Mouse (Mus musculus) kidney, adult 2 months (tissue): ENCODE results near the gene Arhgef17. TPM values are rescaled to one million over a fixed set of nuclear protein-coding genes. Genes with fewer than 3 reads are reported as not detected.

Source experiments
- DNase-seq: peaks from one replicate; pipeline ENCODE4 v3.0.0; 2021
- H3K27ac ChIP-seq: fragments of 200-500 bp; 2 replicates; pipeline ENCODE4 v1.5.1; 2012; ENCODE audit warnings: low read depth, low read length, control low read depth, inconsistent platforms; ENCODE audit not compliant: insufficient read depth
- H3K27me3 ChIP-seq: fragments of 200-500 bp; replicated peaks from 2 replicates; pipeline ENCODE4 v1.6.1; 2012; ENCODE audit warnings: mild to moderate bottlenecking, moderate library complexity, low read length, inconsistent platforms; ENCODE audit not compliant: control insufficient read depth, insufficient read depth
- H3K36me3 ChIP-seq: fragments of 200-500 bp; 2 replicates; pipeline ENCODE4 v1.6.1; 2012; ENCODE audit warnings: mild to moderate bottlenecking, moderate library complexity, low read length, inconsistent platforms; ENCODE audit not compliant: control insufficient read depth, insufficient read depth
- H3K4me1 ChIP-seq: fragments of 200-500 bp; 2 replicates; pipeline ENCODE4 v1.6.1; 2011; ENCODE audit warnings: low read length; ENCODE audit not compliant: control insufficient read depth, insufficient read depth
- H3K4me3 ChIP-seq: fragments of 200-500 bp; 2 replicates; pipeline ENCODE4 v1.5.1; 2011; ENCODE audit warnings: mild to moderate bottlenecking, low read depth, low read length, control low read depth; ENCODE audit not compliant: insufficient read depth
- CTCF ChIP-seq: fragments of 200-500 bp; conservative IDR thresholded peaks from 2 replicates; pipeline ENCODE4 v1.5.1; 2011; ENCODE audit warnings: low read depth, mild to moderate bottlenecking, control low read depth, low read length, moderate library complexity, mixed read lengths; ENCODE audit not compliant: insufficient read depth, insufficient read length
- POLR2A ChIP-seq: fragments of 200-500 bp; IDR thresholded peaks from one replicate; pipeline ENCODE4 v1.6.1; 2011; ENCODE audit warnings: low read depth, low read length, control low read depth
- WGBS: fragments of 180-500 bp; shearing (Covaris S2); methylation state at CpG from one replicate; pipeline ENCODE4 v1.1.7; 2018; 5-methylcytosine and 5-hydroxymethylcytosine counted together
- polyA plus RNA-seq: library from polyadenylated mRNA; depleted of rRNA; stranded (reverse); fragments of >200 nt; gene quantifications from 2 replicates; pipeline ENCODE4 v1.2.3, GENCODE M21; 2012; rRNA removed

Gene Arhgef17
- polyA plus RNA-seq, 1 experiment: 25.4 TPM

DNA sequence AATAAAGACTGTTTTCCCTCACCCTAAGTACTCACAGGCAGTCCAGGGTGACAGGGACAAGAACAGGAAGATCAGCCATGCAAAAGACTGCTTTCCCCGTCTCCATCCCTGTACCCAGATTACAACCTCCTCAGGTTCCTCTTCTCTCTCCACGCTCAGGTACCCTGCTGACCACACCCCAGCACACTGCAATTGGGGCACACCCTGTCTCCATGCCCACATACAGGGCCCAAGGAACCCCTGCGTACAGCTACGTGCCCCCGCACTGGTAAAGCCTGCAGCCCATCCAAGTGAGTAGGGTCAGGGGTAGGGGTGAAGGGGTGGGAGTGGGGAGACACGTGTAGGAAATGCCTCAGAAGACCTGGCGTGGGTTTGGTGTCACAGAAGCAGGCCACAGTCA, 96.7 kb downstream of the Arhgef17 start:
- Histone ChIP-seq H3K36me3 (no peaks in the 10 kb centered on the region; the same call in 1 of the 2 replicates), H3K27ac (no peak overlapping the region), H3K27me3 (no peaks in the 10 kb centered on the region), H3K4me3 (no peak overlapping the region), H3K4me1 (no peaks in the 10 kb centered on the region)
- WGBS: 91% methylated on average over 7 of the region's 7 CpGs
- no peak for DNase-seq
- TF ChIP-seq POLR2A: no peak
- TF ChIP-seq CTCF: no peak

- no peak for TF ChIP-seq POLR2A
- TF ChIP-seq CTCF: no peak
These were observed 98.0 kb downstream of the Arhgef17 start for GRCm38 (mm10) chr7:100833859-100834258.

DNA sequence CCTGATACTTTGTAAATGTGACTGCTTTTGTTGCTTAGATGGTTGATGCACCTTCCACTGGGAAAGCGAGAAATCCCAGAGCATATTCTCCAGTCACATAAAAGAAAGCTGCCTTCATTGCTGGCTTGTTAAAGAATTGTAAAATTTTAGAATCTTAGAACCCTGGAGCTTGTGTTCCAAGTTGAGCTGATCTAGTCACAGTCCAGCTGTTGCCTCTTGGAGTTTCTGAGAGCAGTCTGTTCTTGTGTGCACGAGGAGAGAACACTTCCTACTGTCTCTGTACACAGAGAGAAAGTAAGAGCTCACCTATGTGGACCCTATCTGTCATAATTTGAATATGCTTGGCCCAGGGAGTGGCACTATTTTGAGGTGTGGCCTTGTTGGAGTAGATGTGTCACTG, 103.4 kb downstream of the Arhgef17 start:
- Histone ChIP-seq H3K27ac (no peak overlapping the region), H3K27me3 (no peaks in the 10 kb centered on the region), H3K4me1 (no peaks in the 10 kb centered on the region), H3K4me3 (no peak overlapping the region), H3K36me3 (no peaks in the 10 kb centered on the region)
- WGBS: 91% methylated on average over 2 of the region's 2 CpGs
- TF ChIP-seq POLR2A: no peak
- no peak for DNase-seq

More at GRCm38 (mm10) chr7:100833859-100834258, 98.0 kb downstream of the Arhgef17 start:
- H3K27me3 ChIP-seq: no peaks in the 10 kb centered on the region
- no peak overlapping the region for H3K4me3 ChIP-seq
- H3K27ac ChIP-seq: no peak overlapping the region
- H3K4me1 ChIP-seq: no peaks in the 10 kb centered on the region
- DNase-seq: no peak
- H3K36me3 ChIP-seq: no peaks in the 10 kb centered on the region; the same call in 1 of the 2 replicates
- 97% methylated on average over 1 of the region's 1 CpGs for WGBS

- 93% methylated on average over 3 of the region's 3 CpGs for WGBS
- no peak for DNase-seq
These were observed 107.2 kb downstream of the Arhgef17 start for GRCm38 (mm10) chr7:100824661-100825060.

More at GRCm38 (mm10) chr7:100824661-100825060, 107.2 kb downstream of the Arhgef17 start:
- Histone ChIP-seq H3K4me1 (no peaks in the 10 kb centered on the region), H3K4me3 (no peak overlapping the region), H3K27me3 (no peaks in the 10 kb centered on the region), H3K27ac (no peak overlapping the region), H3K36me3 (no peaks in the 10 kb centered on the region)
- TF ChIP-seq POLR2A (no peak), CTCF (no peak)

Other genes with a start within 250 kb of the Arhgef17 start
- gene Fam168a, start 225.5 kb downstream of the Arhgef17 start, polyA plus RNA-seq: 47.1 and 65.7 TPM in 2 replicates
- gene Relt, start 68.7 kb downstream of the Arhgef17 start, polyA plus RNA-seq: 1.5 and 3.8 TPM in 2 replicates
- 7.6 and 9.6 TPM in 2 replicates for gene P2ry6, start 42.5 kb upstream of the Arhgef17 start, polyA plus RNA-seq
- gene P2ry2, start 80.8 kb upstream of the Arhgef17 start, polyA plus RNA-seq: 15.0 and 16.9 TPM in 2 replicates
- gene Fchsd2, start 160.8 kb upstream of the Arhgef17 start, polyA plus RNA-seq: 5.3 and 7.1 TPM in 2 replicates